Mouse (Mus musculus): ENCODE data around the gene Depdc7. TPM values are rescaled to one million over a fixed set of nuclear protein-coding genes. Genes with fewer than 3 reads are reported as not detected.

The Depdc7 gene
- polyA plus RNA-seq, 2 experiments = 4.8 to 6.7 TPM

DNA sequence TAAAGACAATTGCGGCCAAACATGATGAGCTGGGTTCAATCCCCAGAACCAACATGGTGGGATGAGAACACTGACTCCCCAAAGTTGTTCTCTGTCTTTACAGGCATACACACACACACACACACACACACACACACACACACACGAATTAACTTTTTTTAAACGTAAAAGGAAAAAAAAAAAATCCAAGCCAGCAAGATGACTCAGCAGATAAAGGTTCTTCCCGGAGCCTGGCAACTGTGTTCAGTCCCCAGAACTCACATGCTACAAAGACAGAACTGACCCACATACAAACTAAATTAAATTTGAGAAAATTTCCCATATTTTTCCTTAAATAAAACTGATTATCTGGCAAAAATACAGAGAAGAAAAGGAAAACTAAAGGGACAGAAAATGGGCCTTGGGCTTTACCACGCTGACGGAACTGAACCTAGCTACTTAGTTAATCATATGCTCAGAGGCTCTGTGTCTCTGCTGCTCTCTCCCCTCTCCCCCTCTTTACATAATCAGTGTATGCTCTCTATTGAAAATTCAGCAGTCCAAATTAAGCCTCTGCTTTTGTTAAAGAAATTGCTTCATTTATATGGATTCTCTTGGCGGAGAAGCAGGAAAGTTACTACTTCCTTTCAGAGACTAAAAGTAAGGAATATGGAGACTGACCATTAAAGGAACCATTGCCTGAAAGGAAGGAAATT lies 10.0 kb downstream of the Depdc7 start:
- Histone ChIP-seq H3K4me1 (ENCODE audit: control insufficient read depth, insufficient read depth, low read length) (no peaks in the 10 kb centered on the region), H3K9ac (ENCODE audit: low read depth, low read length, severe bottlenecking) (no peak overlapping the region), H3K4me2 (replicated peaks; ENCODE audit: low read depth, low read length, severe bottlenecking) (no peak overlapping the region), H3K4me3 (replicated peaks; ENCODE audit: low read length) (no peak overlapping the region), H3K36me3 (ENCODE audit: control insufficient read depth, insufficient read depth, low read length) (no peaks in the 10 kb centered on the region), H3K9me3 (ENCODE audit: control insufficient read depth, low read length) (no peaks in the 10 kb centered on the region), H3K27me3 (ENCODE audit: control insufficient read depth, insufficient read depth, low read length) (no peaks in the 10 kb centered on the region), H3K27ac (replicated peaks; ENCODE audit: low read depth, low read length) (no peak overlapping the region)
- 76% methylated on average over 7 of the region's 7 CpGs for WGBS
- DNase-seq (ENCODE audit: low spot score) (no peak), ATAC-seq (ENCODE audit: low FRiP score, low read depth) (no peak)
- no peak for TF ChIP-seq POLR2A (IDR thresholded peaks at IDR 0.05; ENCODE audit: borderline replicate concordance, extremely low read depth, insufficient read depth, insufficient read length)

DNA sequence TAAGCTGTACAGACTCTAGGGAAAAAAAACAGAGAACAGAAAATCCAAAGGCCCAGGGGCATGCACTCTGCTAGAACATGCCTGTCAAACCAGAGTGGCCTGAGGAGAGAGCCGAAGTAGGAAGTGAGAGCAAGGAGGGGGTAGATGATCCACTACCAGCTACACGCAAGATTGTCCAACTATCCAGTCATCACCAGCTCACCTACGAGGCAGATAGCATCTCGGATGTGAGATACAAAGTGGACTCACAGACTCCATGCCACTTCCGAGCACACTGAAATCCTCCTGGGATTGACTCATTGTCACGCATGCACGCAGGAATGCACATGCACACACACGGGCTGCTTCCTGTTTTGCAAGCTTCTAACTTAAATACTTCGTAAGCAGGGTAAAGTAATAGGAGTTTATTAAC lies 10.6 kb downstream of the Depdc7 start:
- no peaks in the 10 kb centered on the region for H3K4me1 ChIP-seq (ENCODE audit: control insufficient read depth, insufficient read depth, low read length)
- no peak for ATAC-seq (ENCODE audit: low FRiP score, low read depth)
- no peak overlapping the region for H3K4me3 ChIP-seq (replicated peaks; ENCODE audit: low read length)
- no peak for TF ChIP-seq POLR2A (IDR thresholded peaks at IDR 0.05; ENCODE audit: borderline replicate concordance, extremely low read depth, insufficient read depth, insufficient read length)
- H3K9me3 ChIP-seq (ENCODE audit: control insufficient read depth, low read length) = no peaks in the 10 kb centered on the region
- no peaks in the 10 kb centered on the region for H3K27me3 ChIP-seq (ENCODE audit: control insufficient read depth, insufficient read depth, low read length)
- WGBS = 71% methylated on average over 9 of the region's 9 CpGs
- H3K9ac ChIP-seq (ENCODE audit: low read depth, low read length, severe bottlenecking) = no peak overlapping the region
- H3K36me3 ChIP-seq (ENCODE audit: control insufficient read depth, insufficient read depth, low read length) = no peaks in the 10 kb centered on the region
- DNase-seq (ENCODE audit: low spot score) = no peak
- H3K27ac ChIP-seq (replicated peaks; ENCODE audit: low read depth, low read length) = no peak overlapping the region
- H3K4me2 ChIP-seq (replicated peaks; ENCODE audit: low read depth, low read length, severe bottlenecking) = no peak overlapping the region

DNA sequence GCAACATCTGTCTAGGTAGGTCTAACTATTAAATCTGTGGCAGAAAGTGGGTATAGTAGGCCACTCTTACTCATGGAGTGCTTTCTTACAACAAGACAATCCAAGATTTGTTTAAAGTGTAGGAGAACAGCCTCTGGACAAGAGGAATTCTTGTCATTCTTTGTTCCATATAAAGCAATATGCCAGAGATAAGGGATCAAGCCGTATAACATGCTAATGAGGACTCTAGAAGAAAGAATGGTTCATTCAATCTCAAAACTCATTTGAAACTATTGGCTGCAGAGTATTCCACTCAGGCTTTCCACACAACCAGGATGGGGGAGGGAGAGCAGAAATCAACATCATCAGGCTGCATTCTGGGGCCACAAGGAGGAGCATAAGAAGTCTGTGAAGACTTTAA lies 15.3 kb downstream of the Depdc7 start:
- no peak overlapping the region for H3K27ac ChIP-seq (replicated peaks; ENCODE audit: low read depth, low read length)
- 72% methylated on average over 1 of the region's 1 CpGs for WGBS
- no peaks in the 10 kb centered on the region for H3K27me3 ChIP-seq (ENCODE audit: control insufficient read depth, insufficient read depth, low read length)
- no peaks in the 10 kb centered on the region for H3K36me3 ChIP-seq (ENCODE audit: control insufficient read depth, insufficient read depth, low read length)
- TF ChIP-seq POLR2A (IDR thresholded peaks at IDR 0.05; ENCODE audit: borderline replicate concordance, extremely low read depth, insufficient read depth, insufficient read length) = no peak
- DNase-seq (ENCODE audit: low spot score) (no peak), ATAC-seq (ENCODE audit: low FRiP score, low read depth) (no peak)
- H3K4me2 ChIP-seq (replicated peaks; ENCODE audit: low read depth, low read length, severe bottlenecking) = no peak overlapping the region
- no peak overlapping the region for H3K9ac ChIP-seq (ENCODE audit: low read depth, low read length, severe bottlenecking)
- no peaks in the 10 kb centered on the region for H3K4me1 ChIP-seq (ENCODE audit: control insufficient read depth, insufficient read depth, low read length)
- H3K9me3 ChIP-seq (ENCODE audit: control insufficient read depth, low read length) = no peaks in the 10 kb centered on the region
- H3K4me3 ChIP-seq (replicated peaks; ENCODE audit: low read length) = no peak overlapping the region

GRCm38 (mm10) chr2:104722021-104722420 lies 20.7 kb downstream of the Depdc7 start:
- Histone ChIP-seq H3K4me3 (replicated peaks; ENCODE audit: low read length) (no peak overlapping the region), H3K9me3 (ENCODE audit: control insufficient read depth, low read length) (no peaks in the 10 kb centered on the region), H3K27me3 (ENCODE audit: control insufficient read depth, insufficient read depth, low read length) (no peaks in the 10 kb centered on the region), H3K4me1 (ENCODE audit: control insufficient read depth, insufficient read depth, low read length) (no peaks in the 10 kb centered on the region; the same call in 1 of the 2 replicates), H3K27ac (replicated peaks; ENCODE audit: low read depth, low read length) (no peak overlapping the region), H3K9ac (ENCODE audit: low read depth, low read length, severe bottlenecking) (no peak overlapping the region), H3K4me2 (replicated peaks; ENCODE audit: low read depth, low read length, severe bottlenecking) (no peak overlapping the region), H3K36me3 (ENCODE audit: control insufficient read depth, insufficient read depth, low read length) (no peaks in the 10 kb centered on the region)
- TF ChIP-seq POLR2A (IDR thresholded peaks at IDR 0.05; ENCODE audit: borderline replicate concordance, extremely low read depth, insufficient read depth, insufficient read length) = no peak
- DNase-seq (ENCODE audit: low spot score) (no peak), ATAC-seq (ENCODE audit: low FRiP score, low read depth) (no peak)
- 26% methylated on average over 3 of the region's 3 CpGs for WGBS

- no peaks in the 10 kb centered on the region for H3K36me3 ChIP-seq (ENCODE audit: control insufficient read depth, insufficient read depth, low read length)
- no peaks in the 10 kb centered on the region; the same call in none of the 2 replicates for H3K4me1 ChIP-seq (ENCODE audit: control insufficient read depth, insufficient read depth, low read length)
- H3K4me2 ChIP-seq (replicated peaks; ENCODE audit: low read depth, low read length, severe bottlenecking) = no peak overlapping the region
- no peak overlapping the region for H3K27ac ChIP-seq (replicated peaks; ENCODE audit: low read depth, low read length)
- TF ChIP-seq POLR2A (IDR thresholded peaks at IDR 0.05; ENCODE audit: borderline replicate concordance, extremely low read depth, insufficient read depth, insufficient read length) = no peak
- ATAC-seq (ENCODE audit: low FRiP score, low read depth) (no peak), DNase-seq (ENCODE audit: low spot score) (no peak)
- WGBS = 88% methylated on average over 4 of the region's 4 CpGs
- H3K9ac ChIP-seq (ENCODE audit: low read depth, low read length, severe bottlenecking) = no peak overlapping the region
- no peak overlapping the region for H3K4me3 ChIP-seq (replicated peaks; ENCODE audit: low read length)
- H3K9me3 ChIP-seq (ENCODE audit: control insufficient read depth, low read length) = no peaks in the 10 kb centered on the region
- no peaks in the 10 kb centered on the region for H3K27me3 ChIP-seq (ENCODE audit: control insufficient read depth, insufficient read depth, low read length)
Observed at GRCm38 (mm10) chr2:104717827-104718226, 24.9 kb downstream of the Depdc7 start.
